Mouse (Mus musculus) gastrocnemius, adult 2 months (tissue): ENCODE data around the gene Abhd17c. TPM values are rescaled to one million over a fixed set of nuclear protein-coding genes. Genes with fewer than 3 reads are reported as not detected.
"Not testable (repeated sequence)": the region's sequence is repeated elsewhere in the genome, so short reads cannot be mapped to it uniquely, and the experiment has no call there.

Source experiments
- DNase-seq: peaks from one replicate; pipeline ENCODE4 v3.0.0; 2022
- H3K27ac ChIP-seq: fragments of 200-600 bp; 2 replicates; pipeline ENCODE4 v1.8.1; 2022; ENCODE audit warnings: mild to moderate bottlenecking
- H3K4me3 ChIP-seq: fragments of 200-600 bp; 2 replicates; pipeline ENCODE4 v1.8.1; 2022; ENCODE audit warnings: mild to moderate bottlenecking, moderate library complexity
- CTCF ChIP-seq: fragments of 200-600 bp; IDR thresholded peaks from 2 replicates; pipeline ENCODE4 v1.8.1; 2022; ENCODE audit warnings: antibody characterized with exemption, mild to moderate bottlenecking, moderate library complexity
- intact Hi-C: fragments of 180-260 bp; cut with DNase I; formaldehyde crosslinking; loops from one replicate; pipeline ENCODE4 v1.15.1; 2025
- total RNA-seq, 2 experiments: library from RNA; stranded (reverse); gene quantifications; 2 replicates each; pipeline ENCODE4 v1.2.3; 2021

Gene Abhd17c
- total RNA-seq, 2 experiments from 2014 or later: 6.4 to 9.3 TPM

GRCm38 (mm10) chr7:84125730-84126129, 26.0 kb downstream of the Abhd17c start:
- intact Hi-C loops: no loop called here
- Histone ChIP-seq H3K27ac (no peak overlapping the region), H3K4me3 (no peak overlapping the region)
- no peak for DNase-seq
- TF ChIP-seq CTCF: no peak

GRCm38 (mm10) chr7:84123651-84124050, 28.0 kb downstream of the Abhd17c start:
- H3K27ac ChIP-seq, H3K4me3 ChIP-seq, intact Hi-C loops, DNase-seq: not testable (repeated sequence)

GRCm38 (mm10) chr7:84121778-84122177, 29.9 kb downstream of the Abhd17c start:
- no peak overlapping the region for H3K4me3 ChIP-seq
- DNase-seq: no peak
- intact Hi-C loops: no loop called here
- H3K27ac ChIP-seq: no peak overlapping the region
- no peak for TF ChIP-seq CTCF

GRCm38 (mm10) chr7:84120142-84120760, 31.4 kb downstream of the Abhd17c start:
- Histone ChIP-seq H3K4me3 (no peak overlapping the region), H3K27ac (peak overlapping the region; percentile 57)
- no peak for TF ChIP-seq CTCF
- no peak for DNase-seq
- intact Hi-C loops: no loop called here

GRCm38 (mm10) chr7:84119216-84120105, 32.2 kb downstream of the Abhd17c start:
- intact Hi-C loops: no loop called here
- no peak for DNase-seq
- no peak overlapping the region for H3K27ac ChIP-seq
- H3K4me3 ChIP-seq: no peak overlapping the region
- no peak for TF ChIP-seq CTCF

GRCm38 (mm10) chr7:84117543-84118122, 34.1 kb downstream of the Abhd17c start:
- intact Hi-C loops: no loop called here
- no peak for DNase-seq
- Histone ChIP-seq H3K27ac (no peak overlapping the region), H3K4me3 (no peak overlapping the region)
- TF ChIP-seq CTCF: no peak

GRCm38 (mm10) chr7:84116621-84117542, 34.8 kb downstream of the Abhd17c start:
- intact Hi-C loops: no loop called here

GRCm38 (mm10) chr7:84115385-84115784, 36.3 kb downstream of the Abhd17c start:
- intact Hi-C loops: no loop called here
- DNase-seq: no peak
- Histone ChIP-seq H3K27ac (no peak overlapping the region), H3K4me3 (no peak overlapping the region)
- 0 out of 2 replicates have a peak, but pooled peaks have one; percentile 9 for TF ChIP-seq CTCF

More at GRCm38 (mm10) chr7:84116621-84117542, 34.8 kb downstream of the Abhd17c start:
- DNase-seq: peak; percentile 22
- TF ChIP-seq CTCF: no peak
- H3K4me3 ChIP-seq: no peak overlapping the region
- no peak overlapping the region for H3K27ac ChIP-seq

GRCm38 (mm10) chr7:84114775-84115174, 36.9 kb downstream of the Abhd17c start:
- Histone ChIP-seq H3K27ac (no peak overlapping the region), H3K4me3 (no peak overlapping the region)
- no peak for DNase-seq
- no peak for TF ChIP-seq CTCF
- intact Hi-C loops: no loop called here

GRCm38 (mm10) chr7:84113035-84113390, 38.7 kb downstream of the Abhd17c start:
- intact Hi-C loops: no loop called here
- TF ChIP-seq CTCF: no peak
- no peak for DNase-seq
- H3K27ac ChIP-seq: no peak overlapping the region
- no peak overlapping the region for H3K4me3 ChIP-seq

GRCm38 (mm10) chr7:84112351-84113034, 39.2 kb downstream of the Abhd17c start:
- intact Hi-C loops: no loop called here

More at GRCm38 (mm10) chr7:84112351-84113034, 39.2 kb downstream of the Abhd17c start:
- no peak overlapping the region for H3K4me3 ChIP-seq
- no peak for DNase-seq
- no peak overlapping the region for H3K27ac ChIP-seq
- no peak for TF ChIP-seq CTCF
